Mouse (Mus musculus) ES-E14 (cell line): ENCODE measurements around the gene Cited2.
A peak's percentile ranks its signal among the peaks of the same experiment; 100 is the strongest.

Experiments used
- HCFC1 ChIP-seq: IDR thresholded peaks from 2 replicates; pipeline ENCODE4 v1.6.1; 2012; ENCODE audit warnings: low read length, inconsistent platforms, borderline replicate concordance; ENCODE audit not compliant: insufficient read depth
- ZC3H11A ChIP-seq: IDR thresholded peaks from 2 replicates; pipeline ENCODE4 v1.6.1; 2012; ENCODE audit warnings: low read depth, mild to moderate bottlenecking, inconsistent platforms, low read length, borderline replicate concordance

- TF ChIP-seq ZC3H11A = no peak
- TF ChIP-seq HCFC1 = peak; percentile 67; the same call in 1 of the 2 replicates
Observed at GRCm38 (mm10) chr10:17722653-17723410, at the start of gene Cited2.
